In the genomic region with DNA sequence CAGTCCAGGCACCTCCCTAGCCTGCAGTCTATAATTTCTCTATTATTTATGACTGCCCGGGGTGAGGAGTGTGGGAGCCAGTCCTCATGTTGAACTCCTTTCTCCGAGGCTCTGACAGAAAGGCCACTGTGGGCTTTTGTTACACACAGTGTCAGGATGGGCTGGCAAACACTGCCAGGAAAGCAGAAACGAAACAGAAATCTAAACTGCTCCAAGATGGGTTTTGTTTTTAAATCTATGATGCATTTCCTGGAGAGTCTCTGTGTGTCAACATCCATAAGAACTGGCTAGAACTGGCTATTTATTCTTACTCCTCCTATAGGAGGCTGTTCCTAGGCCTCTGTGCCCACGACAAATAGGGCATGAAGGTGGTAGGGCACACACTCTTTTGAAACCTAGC, we compare ENCODE assay signal across 20 mouse cellular contexts.
DNase-seq lines count a peak whose midpoint lies in the region; ATAC-seq lines count a peak whose summit lies in the region.
"Had no signal": no experiment of that assay in that cellular context is flagged by ENCODE, and none has a peak within 500 bp of the region (broad histone marks: within the 10 kb centered on the region; RNA-seq: fewer than 3 reads in every experiment).

No protein-coding gene starts in this region.

- peak; percentile 80 for ATAC-seq in kidney, embryonic 16.5 days (ENCODE audit: low FRiP score, low TSS enrichment)
- ATAC-seq in megakaryocyte progenitor cell, adult 5-6 weeks (replicated peaks; ENCODE audit: poor library complexity): peak; percentile 98
- ATAC-seq: forebrain, postnatal 0 days; hindbrain, embryonic 16.5 days had no signal

- no peak overlapping the region for H3K4me3 ChIP-seq in kidney, embryonic 16.5 days (ENCODE audit: low read length)
- H3K4me3 ChIP-seq: neural tube, embryonic 12.5 days had no signal

- 0 out of 2 replicates have a peak, but pooled peaks cover 3% of the 10 kb centered on the region for H3K4me1 ChIP-seq in kidney, embryonic 16.5 days (ENCODE audit: insufficient read depth, low read length)
- H3K4me1 ChIP-seq: neural tube, embryonic 12.5 days had no signal

- H3K9ac ChIP-seq in kidney, embryonic 16.5 days (replicated peaks; ENCODE audit: low read length): no peak overlapping the region
- H3K9ac ChIP-seq: forebrain, postnatal 0 days; neural tube, embryonic 12.5 days had no signal

- H3K27me3 ChIP-seq in kidney, embryonic 16.5 days (ENCODE audit: insufficient read depth, low read length): no peaks in the 10 kb centered on the region
- H3K27me3 ChIP-seq: CH12.LX; neural tube, embryonic 12.5 days had no signal

- 15% methylated on average over 4 of the region's 4 CpGs for WGBS in kidney, embryonic 16.5 days

- no peaks in the 10 kb centered on the region for H3K36me3 ChIP-seq in kidney, embryonic 16.5 days (ENCODE audit: insufficient read depth, low read length)
- H3K36me3 ChIP-seq: neural tube, embryonic 12.5 days had no signal

- peak; percentile 19 for DNase-seq in adrenal gland, postnatal 14 days
- no peak for DNase-seq in adrenal gland, postnatal 10 days
- peak; percentile 32 for DNase-seq in lung, postnatal 10 days
- DNase-seq in lung, postnatal 14 days: no peak
- no peak for DNase-seq in urinary bladder, postnatal 14 days (ENCODE audit: low spot score)
- no peak for DNase-seq in c-Kit-positive CD71-positive TER-119-positive erythroid progenitor cells, embryonic 14.5 days (ENCODE audit: low spot score)
- DNase-seq: cerebellum, adult 9-10 months; forebrain, postnatal 0 days; gastrocnemius, postnatal 14 days; heart, postnatal 36 days; right cerebral cortex, postnatal 25 days; thymus, postnatal 36 days had no signal

- H3K9me3 ChIP-seq in kidney, embryonic 16.5 days (ENCODE audit: low read length): no peaks in the 10 kb centered on the region
- H3K9me3 ChIP-seq: neural tube, embryonic 12.5 days had no signal

- H3K4me2 ChIP-seq in kidney, embryonic 16.5 days (replicated peaks; ENCODE audit: low read depth, low read length): no peak overlapping the region
- H3K4me2 ChIP-seq: heart, embryonic 11.5 days; liver, embryonic 11.5 days; midbrain, embryonic 11.5 days; neural tube, embryonic 12.5 days had no signal

- no peak overlapping the region for H3K27ac ChIP-seq in kidney, embryonic 16.5 days (ENCODE audit: low read length)
- H3K27ac ChIP-seq: neural tube, embryonic 12.5 days had no signal

Comparison
In these comparisons a context has a peak if more than half of its experiments do, and no peak if none do; other contexts are left out.
1. DNase-seq: peak in adrenal gland, postnatal 14 days (single experiment) and lung, postnatal 10 days (single experiment); none in adrenal gland, postnatal 10 days (single experiment), lung, postnatal 14 days (single experiment), urinary bladder, postnatal 14 days (single experiment) and c-Kit-positive CD71-positive TER-119-positive erythroid progenitor cells, embryonic 14.5 days (single experiment).